Mouse (Mus musculus) G1E (cell line): ENCODE measurements around the gene Src.

ENCODE experiments used
- CTCF ChIP-seq: IDR thresholded peaks from 2 replicates; pipeline ENCODE4 v1.5.1; 2012; ENCODE audit warnings: low read depth, low read length, inconsistent platforms, mixed read lengths
- GATA1 ChIP-seq: IDR thresholded peaks from 2 replicates; pipeline ENCODE4 v1.6.1; 2012; ENCODE audit warnings: borderline replicate concordance, low read length, inconsistent platforms, mixed read lengths
- GATA2 ChIP-seq: IDR thresholded peaks from 2 replicates; pipeline ENCODE4 v1.6.1; 2012; ENCODE audit warnings: low read depth, low read length, inconsistent platforms, borderline replicate concordance
- POLR2AphosphoS5 ChIP-seq: IDR thresholded peaks from 2 replicates; pipeline ENCODE4 v1.6.1; 2012; ENCODE audit warnings: low read depth, low read length, inconsistent platforms; ENCODE audit not compliant: insufficient replicate concordance
- TAL1 ChIP-seq: conservative IDR thresholded peaks from 2 replicates; pipeline ENCODE4 v1.6.1; 2012; ENCODE audit warnings: low read depth, low read length, inconsistent platforms, mixed read lengths

DNA sequence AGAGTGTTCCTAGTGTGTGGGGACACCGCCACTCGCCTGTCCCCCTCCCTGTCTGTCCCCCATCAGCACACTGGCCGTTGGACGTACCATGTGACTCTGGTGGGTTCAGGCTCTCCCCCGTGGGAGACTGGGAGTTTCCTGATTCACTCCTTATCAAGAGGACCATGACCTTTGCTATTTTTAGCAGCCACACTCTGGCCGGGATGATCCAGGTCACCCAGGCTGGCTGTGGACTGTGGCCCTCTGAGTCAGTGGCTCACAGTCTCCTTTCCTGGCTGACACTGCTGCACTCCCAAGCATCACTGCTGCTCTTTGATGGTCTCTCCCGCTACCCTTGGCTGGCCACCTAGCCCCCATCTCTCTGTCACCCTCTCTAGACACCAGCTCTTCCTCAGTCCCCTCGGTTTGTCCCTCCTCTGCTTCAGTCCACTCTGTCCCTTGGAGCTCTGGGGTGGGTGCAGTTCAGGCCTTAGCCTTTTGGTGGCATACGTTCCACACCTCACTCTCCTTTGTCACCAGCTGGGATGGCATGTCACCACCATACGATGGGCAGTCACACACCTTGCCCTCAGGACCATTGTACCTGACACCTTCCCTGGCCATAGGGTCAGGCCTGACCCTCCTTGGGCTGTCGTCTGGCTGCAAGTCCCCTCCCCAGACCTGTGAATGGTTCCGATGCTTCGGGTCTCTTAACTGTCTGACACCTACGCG, 61.8 kb downstream of the Src start:
- TF ChIP-seq CTCF = peak; percentile 3; the same call in 1 of the 2 replicates
- TF ChIP-seq POLR2AphosphoS5 = no peak
- TF ChIP-seq GATA2 = no peak
- no peak for TF ChIP-seq GATA1
- TF ChIP-seq TAL1 = no peak
